Mouse (Mus musculus) midbrain, embryonic 13.5 days (tissue): ENCODE measurements around the gene Ptpn11. TPM values are rescaled to one million over a fixed set of nuclear protein-coding genes. Genes with fewer than 3 reads are reported as not detected.

Experiments
- ATAC-seq: fragments of 200-750 bp; cut with Nextera tagmentation; 2 replicates; pipeline ENCODE4 v1.8.0; 2017; ENCODE audit warnings: mild to moderate bottlenecking, moderate TSS enrichment, moderate library complexity
- H3K27ac ChIP-seq: fragments of 300-500 bp; sonication (generic); 2 replicates; pipeline ENCODE4 v1.5.1; 2015; ENCODE audit warnings: inconsistent platforms, mild to moderate bottlenecking, moderate library complexity
- H3K27me3 ChIP-seq: fragments of 300-500 bp; sonication (generic); 2 replicates; pipeline ENCODE4 v1.6.1; 2015; ENCODE audit warnings: mild to moderate bottlenecking, inconsistent platforms
- H3K36me3 ChIP-seq: fragments of 300-500 bp; sonication (generic); 2 replicates; pipeline ENCODE4 v1.6.1; 2015; ENCODE audit warnings: mild to moderate bottlenecking, inconsistent platforms
- H3K4me1 ChIP-seq: fragments of 300-500 bp; sonication (generic); replicated peaks from 2 replicates; pipeline ENCODE4 v1.6.1; 2015; ENCODE audit warnings: inconsistent platforms
- H3K4me2 ChIP-seq: fragments of 300-500 bp; sonication (generic); replicated peaks from 2 replicates; pipeline ENCODE4 v1.6.1; 2015; ENCODE audit warnings: moderate library complexity, mild to moderate bottlenecking, inconsistent platforms
- H3K4me3 ChIP-seq: fragments of 300-500 bp; sonication (generic); replicated peaks from 2 replicates; pipeline ENCODE4 v1.5.1; 2015; ENCODE audit warnings: mild to moderate bottlenecking, inconsistent platforms
- H3K9ac ChIP-seq: fragments of 300-500 bp; sonication (generic); replicated peaks from 2 replicates; pipeline ENCODE4 v1.6.1; 2015; ENCODE audit warnings: mild to moderate bottlenecking, inconsistent platforms
- H3K9me3 ChIP-seq: fragments of 300-500 bp; sonication (generic); 2 replicates; pipeline ENCODE4 v1.6.1; 2016; ENCODE audit warnings: mild to moderate bottlenecking, inconsistent platforms
- WGBS: fragments of 180-500 bp; shearing (Covaris S2); methylation state at CpG from one replicate; pipeline ENCODE4 v1.1.7; 2015; 5-methylcytosine and 5-hydroxymethylcytosine counted together
- polyA plus RNA-seq: library from polyadenylated mRNA; unstranded; fragments of >200 nt; fragmentation: Nextera tagmentation; extraction: Ambion mirVana; gene quantifications from 2 replicates; pipeline ENCODE4 v1.2.1, GENCODE M21; 2015

Ptpn11 gene
- polyA plus RNA-seq, 1 experiment from 2014 or later, result 23.2 TPM

DNA sequence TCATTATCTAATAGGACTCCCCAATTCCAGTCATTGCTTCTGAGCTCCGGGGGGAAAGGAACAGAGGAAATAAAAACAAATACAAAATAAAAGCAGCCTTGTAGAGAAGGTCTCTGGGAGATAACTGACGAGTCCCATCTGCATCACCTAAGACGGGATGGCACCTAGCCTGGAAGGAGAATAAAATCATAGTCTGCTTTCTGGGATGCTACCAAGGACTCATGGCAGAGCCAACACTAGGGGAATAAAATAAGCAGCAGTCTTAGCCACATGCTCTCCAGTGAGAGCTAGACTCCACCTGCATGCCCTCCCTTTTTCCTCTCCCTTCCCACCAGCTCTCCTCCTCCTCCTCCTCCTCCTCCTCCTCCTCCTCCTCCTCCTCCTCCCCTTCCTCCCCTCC lies 74.3 kb downstream of the Ptpn11 start:
- WGBS, result 70% methylated on average over 3 of the region's 3 CpGs
- Histone ChIP-seq H3K4me1 (peaks cover 53% of the 10 kb centered on the region), H3K27me3 (no peaks in the 10 kb centered on the region), H3K4me3 (no peak overlapping the region), H3K9me3 (no peaks in the 10 kb centered on the region), H3K27ac (peak overlapping the region; percentile 94), H3K4me2 (no peak overlapping the region), H3K36me3 (no peaks in the 10 kb centered on the region), H3K9ac (no peak overlapping the region)
- ATAC-seq, result no peak

GRCm38 (mm10) chr5:121115391-121116157 lies 75.6 kb downstream of the Ptpn11 start:
- H3K4me2 ChIP-seq, result peak overlapping the region; percentile 35
- 24% methylated on average over 8 of the region's 8 CpGs for WGBS
- H3K27me3 ChIP-seq, result no peaks in the 10 kb centered on the region
- H3K4me3 ChIP-seq, result no peak overlapping the region
- H3K9ac ChIP-seq, result 0 out of 2 replicates have a peak overlapping the region, but pooled peaks have one; percentile 4
- H3K9me3 ChIP-seq, result no peaks in the 10 kb centered on the region
- peak; percentile 94 for ATAC-seq
- no peaks in the 10 kb centered on the region for H3K36me3 ChIP-seq
- peaks cover 53% of the 10 kb centered on the region for H3K4me1 ChIP-seq
- peak overlapping the region; percentile 94 for H3K27ac ChIP-seq

DNA sequence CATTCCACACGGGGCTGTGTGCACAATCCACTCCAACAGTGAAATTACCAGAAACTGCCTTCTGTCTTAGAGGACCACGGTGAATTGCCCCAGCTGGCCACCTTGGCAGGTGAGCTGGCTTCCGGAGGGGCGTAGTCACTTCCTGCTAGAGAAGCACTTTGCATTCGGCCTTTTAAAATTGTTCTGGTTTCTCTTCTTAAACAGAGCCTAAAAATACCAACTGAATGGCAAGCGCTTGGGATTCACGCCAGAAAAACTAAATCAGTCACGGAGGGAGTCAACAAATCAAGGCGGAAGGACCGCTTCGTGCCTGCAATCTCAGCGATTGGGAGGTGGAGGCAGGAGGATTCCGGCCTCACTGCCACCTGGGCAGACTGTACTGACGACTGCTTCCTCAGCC lies 77.0 kb downstream of the Ptpn11 start:
- Histone ChIP-seq H3K4me1 (peaks cover 45% of the 10 kb centered on the region), H3K9ac (no peak overlapping the region), H3K4me3 (no peak overlapping the region), H3K27me3 (no peaks in the 10 kb centered on the region), H3K27ac (peak overlapping the region; percentile 94), H3K9me3 (no peaks in the 10 kb centered on the region), H3K4me2 (no peak overlapping the region), H3K36me3 (no peaks in the 10 kb centered on the region)
- ATAC-seq, result no peak
- WGBS, result 80% methylated on average over 14 of the region's 14 CpGs

DNA sequence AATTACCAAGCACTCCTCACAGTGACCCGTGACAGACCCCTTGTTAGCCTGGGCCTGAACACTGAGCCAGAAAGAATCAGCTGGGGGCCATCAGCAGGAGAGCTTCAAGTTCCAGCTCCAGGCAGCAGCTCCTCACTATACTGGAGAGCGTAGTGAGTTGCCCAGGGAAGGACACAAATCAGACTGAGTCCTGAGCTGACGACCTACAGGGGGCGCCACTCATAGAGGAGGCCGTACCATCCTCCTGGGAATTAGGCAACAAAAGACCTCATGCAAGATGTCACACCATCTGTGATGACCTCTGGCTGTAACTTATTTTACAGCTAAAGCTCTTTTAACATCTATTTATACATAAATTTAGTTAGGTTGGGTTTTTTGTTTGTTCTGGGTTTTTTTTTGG lies 78.8 kb downstream of the Ptpn11 start:
- Histone ChIP-seq H3K27ac (no peak overlapping the region), H3K9ac (no peak overlapping the region), H3K36me3 (no peaks in the 10 kb centered on the region), H3K9me3 (no peaks in the 10 kb centered on the region), H3K27me3 (no peaks in the 10 kb centered on the region), H3K4me2 (no peak overlapping the region), H3K4me1 (peaks cover 37% of the 10 kb centered on the region), H3K4me3 (no peak overlapping the region)
- WGBS, result 69% methylated on average over 5 of the region's 5 CpGs
- no peak for ATAC-seq

- Histone ChIP-seq H3K27ac (no peak overlapping the region), H3K9ac (no peak overlapping the region), H3K4me3 (no peak overlapping the region), H3K27me3 (no peaks in the 10 kb centered on the region), H3K4me2 (no peak overlapping the region), H3K9me3 (no peaks in the 10 kb centered on the region), H3K36me3 (no peaks in the 10 kb centered on the region), H3K4me1 (peaks cover 30% of the 10 kb centered on the region)
- 91% methylated on average over 18 of the region's 18 CpGs for WGBS
- ATAC-seq, result no peak
Observed at GRCm38 (mm10) chr5:121111106-121111915, 79.9 kb downstream of the Ptpn11 start.

GRCm38 (mm10) chr5:121109185-121109584 lies 82.0 kb downstream of the Ptpn11 start:
- Histone ChIP-seq H3K27me3 (no peaks in the 10 kb centered on the region), H3K9ac (no peak overlapping the region), H3K4me1 (peaks cover 9% of the 10 kb centered on the region), H3K9me3 (no peaks in the 10 kb centered on the region), H3K27ac (no peak overlapping the region), H3K4me2 (no peak overlapping the region), H3K4me3 (no peak overlapping the region), H3K36me3 (no peaks in the 10 kb centered on the region)
- no peak for ATAC-seq
- 86% methylated on average over 7 of the region's 7 CpGs for WGBS

GRCm38 (mm10) chr5:121106913-121107312 lies 84.3 kb downstream of the Ptpn11 start:
- no peaks in the 10 kb centered on the region for H3K9me3 ChIP-seq
- H3K4me2 ChIP-seq, result no peak overlapping the region
- H3K27ac ChIP-seq, result no peak overlapping the region
- no peak for ATAC-seq
- no peaks in the 10 kb centered on the region for H3K36me3 ChIP-seq
- H3K4me1 ChIP-seq, result no peaks in the 10 kb centered on the region
- 83% methylated on average over 3 of the region's 3 CpGs for WGBS
- no peaks in the 10 kb centered on the region for H3K27me3 ChIP-seq
- H3K9ac ChIP-seq, result no peak overlapping the region
- H3K4me3 ChIP-seq, result no peak overlapping the region

GRCm38 (mm10) chr5:121100886-121101580 lies 90.2 kb downstream of the Ptpn11 start:
- Histone ChIP-seq H3K4me1 (no peaks in the 10 kb centered on the region), H3K9me3 (no peaks in the 10 kb centered on the region), H3K36me3 (no peaks in the 10 kb centered on the region), H3K9ac (no peak overlapping the region), H3K4me3 (no peak overlapping the region), H3K27me3 (no peaks in the 10 kb centered on the region), H3K27ac (no peak overlapping the region), H3K4me2 (no peak overlapping the region)
- WGBS, result 83% methylated on average over 9 of the region's 9 CpGs
- no peak for ATAC-seq

DNA sequence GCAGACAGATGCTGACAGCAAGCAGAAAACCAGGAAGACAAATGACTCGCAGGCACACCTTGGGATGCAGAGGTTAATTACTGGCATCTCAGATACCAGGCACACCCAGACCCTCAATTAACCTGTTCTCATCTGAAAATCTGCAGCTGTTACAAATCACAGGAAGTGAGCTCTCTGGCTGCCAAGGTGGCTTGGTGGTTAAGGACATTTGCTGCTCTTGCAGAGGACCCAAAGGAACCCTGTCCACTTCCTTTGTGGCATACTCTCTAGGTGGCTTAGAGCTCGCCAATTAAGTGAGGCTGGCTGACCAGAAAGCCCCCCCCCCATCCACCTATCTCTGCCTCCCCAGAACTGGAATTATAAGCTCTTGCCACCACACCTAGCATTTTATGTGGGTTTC lies 91.1 kb downstream of the Ptpn11 start:
- H3K4me3 ChIP-seq, result no peak overlapping the region
- no peaks in the 10 kb centered on the region for H3K4me1 ChIP-seq
- ATAC-seq, result no peak
- no peaks in the 10 kb centered on the region for H3K36me3 ChIP-seq
- WGBS, result 62% methylated on average over 2 of the region's 2 CpGs
- no peaks in the 10 kb centered on the region for H3K27me3 ChIP-seq
- H3K4me2 ChIP-seq, result no peak overlapping the region
- H3K27ac ChIP-seq, result no peak overlapping the region
- no peak overlapping the region for H3K9ac ChIP-seq
- no peaks in the 10 kb centered on the region for H3K9me3 ChIP-seq

- Histone ChIP-seq H3K36me3 (no peaks in the 10 kb centered on the region), H3K27me3 (no peaks in the 10 kb centered on the region), H3K9ac (no peak overlapping the region), H3K9me3 (no peaks in the 10 kb centered on the region), H3K27ac (no peak overlapping the region), H3K4me2 (no peak overlapping the region), H3K4me1 (no peaks in the 10 kb centered on the region), H3K4me3 (no peak overlapping the region)
- ATAC-seq, result no peak
- WGBS, result 86% methylated on average over 4 of the region's 4 CpGs
Observed at GRCm38 (mm10) chr5:121097970-121098369, 93.2 kb downstream of the Ptpn11 start.

DNA sequence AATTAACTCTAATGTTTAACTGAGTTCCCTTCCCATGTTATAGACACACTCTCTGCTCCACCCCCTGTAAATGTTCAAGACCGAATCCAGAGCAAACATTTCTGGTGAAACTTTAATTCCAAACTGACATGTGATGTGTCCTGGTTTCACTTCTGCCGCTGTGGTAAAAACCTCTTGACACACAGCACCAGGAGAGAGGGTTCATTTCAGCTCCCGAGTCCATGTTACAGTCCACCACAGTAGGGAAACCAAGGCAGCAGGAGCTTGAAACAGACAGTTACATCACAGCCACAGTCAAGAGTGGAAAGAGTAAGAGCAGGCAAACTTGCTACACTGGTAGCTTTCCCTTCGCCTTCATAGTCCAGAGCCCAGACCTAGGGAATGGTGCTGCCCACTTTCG lies 94.5 kb downstream of the Ptpn11 start:
- no peaks in the 10 kb centered on the region for H3K9me3 ChIP-seq
- 94% methylated on average over 5 of the region's 5 CpGs for WGBS
- H3K36me3 ChIP-seq, result no peaks in the 10 kb centered on the region
- ATAC-seq, result no peak
- no peak overlapping the region for H3K4me3 ChIP-seq
- no peak overlapping the region for H3K27ac ChIP-seq
- no peaks in the 10 kb centered on the region for H3K4me1 ChIP-seq
- H3K9ac ChIP-seq, result no peak overlapping the region
- H3K4me2 ChIP-seq, result no peak overlapping the region
- no peaks in the 10 kb centered on the region for H3K27me3 ChIP-seq

GRCm38 (mm10) chr5:121093281-121093680 lies 97.9 kb downstream of the Ptpn11 start:
- no peak for ATAC-seq
- Histone ChIP-seq H3K4me1 (peaks cover 8% of the 10 kb centered on the region), H3K4me2 (no peak overlapping the region), H3K27ac (no peak overlapping the region), H3K36me3 (no peaks in the 10 kb centered on the region), H3K27me3 (no peaks in the 10 kb centered on the region), H3K4me3 (no peak overlapping the region), H3K9ac (no peak overlapping the region), H3K9me3 (no peaks in the 10 kb centered on the region)
- 65% methylated on average over 3 of the region's 3 CpGs for WGBS
